ENCODE assay signal across 8 mouse cellular contexts in genomic region chr3:96081006-96081405, GRCm38 (mm10). TPM values are rescaled to one million over a fixed set of nuclear protein-coding genes. Genes with fewer than 3 reads are reported as not detected.
A peak's percentile ranks its signal among the peaks of the same experiment; 100 is the strongest.
DNase-seq lines count a peak whose midpoint lies in the region; ATAC-seq and TF ChIP-seq lines count a peak whose summit lies in the region.

No protein-coding gene starts in this region.

- WGBS in forebrain, embryonic 14.5 days: 70% methylated on average over 1 of the region's 1 CpGs
- WGBS in forebrain, embryonic 13.5 days: 67% methylated on average over 1 of the region's 1 CpGs

- H3K36me3 ChIP-seq in forebrain, embryonic 14.5 days (ENCODE audit: control insufficient read depth, insufficient read depth, low read length): no peaks in the 10 kb centered on the region
- no peaks in the 10 kb centered on the region for H3K36me3 ChIP-seq in forebrain, embryonic 13.5 days (ENCODE audit: poor library complexity, severe bottlenecking)
- H3K36me3 ChIP-seq in testis, adult 2 months (ENCODE audit: control insufficient read depth, insufficient read depth, low read length): no peaks in the 10 kb centered on the region
- no peaks in the 10 kb centered on the region for H3K36me3 ChIP-seq in splenic B cell, adult 2 months (ENCODE audit: control insufficient read depth, insufficient read depth, low read length, poor library complexity, severe bottlenecking)

- H3K9me3 ChIP-seq in forebrain, embryonic 14.5 days (replicated peaks; ENCODE audit: control insufficient read depth, low read length): no peaks in the 10 kb centered on the region
- H3K9me3 ChIP-seq in forebrain, embryonic 13.5 days (replicated peaks): no peaks in the 10 kb centered on the region

- peak; percentile 42 for DNase-seq in forebrain, embryonic 14.5 days (ENCODE audit: low spot score)
- no peak for DNase-seq in testis, postnatal 14 days (ENCODE audit: low spot score)
- DNase-seq in kidney, postnatal 14 days: peak; percentile 41
- DNase-seq in splenic B cell, adult 2 months (ENCODE audit: low read depth, low spot score): peak; percentile 73
- DNase-seq in cerebellum, adult 9-11 months: no peak
- DNase-seq in urinary bladder, postnatal 36 days (ENCODE audit: low spot score in 2 of 2): no peak

- H3K4me2 ChIP-seq in forebrain, embryonic 14.5 days (ENCODE audit: low read length): no peak overlapping the region
- H3K4me2 ChIP-seq in forebrain, embryonic 13.5 days: no peak overlapping the region

- ATAC-seq in forebrain, embryonic 14.5 days: no peak
- ATAC-seq in forebrain, embryonic 13.5 days: no peak

- no peaks in the 10 kb centered on the region for H3K27me3 ChIP-seq in forebrain, embryonic 14.5 days (replicated peaks; ENCODE audit: control insufficient read depth, insufficient read depth, low read length)
- no peaks in the 10 kb centered on the region for H3K27me3 ChIP-seq in forebrain, embryonic 13.5 days
- no peaks in the 10 kb centered on the region for H3K27me3 ChIP-seq in testis, adult 2 months (ENCODE audit: control insufficient read depth, insufficient read depth, low read length)
- H3K27me3 ChIP-seq in splenic B cell, adult 2 months (ENCODE audit: control insufficient read depth, insufficient read depth, low read length, poor library complexity, severe bottlenecking): no peaks in the 10 kb centered on the region

- no peak overlapping the region for H3K27ac ChIP-seq in forebrain, embryonic 14.5 days (ENCODE audit: low read depth, low read length)
- no peak overlapping the region for H3K27ac ChIP-seq in forebrain, embryonic 13.5 days
- no peak overlapping the region for H3K27ac ChIP-seq in testis, adult 2 months (ENCODE audit: control insufficient read depth, insufficient read depth, low read depth, low read length)

- TF ChIP-seq POLR2A in testis, adult 2 months (IDR thresholded peaks at IDR 0.05; ENCODE audit: control insufficient read depth, low read depth, low read length): no peak

- TF ChIP-seq CTCF in testis, adult 2 months (IDR thresholded peaks at IDR 0.05; ENCODE audit: control insufficient read depth, insufficient read depth, insufficient replicate concordance, low read depth, low read length): peak; percentile 4; the same call in 1 of the 2 replicates

- H3K4me3 ChIP-seq in forebrain, embryonic 14.5 days (ENCODE audit: low read depth, low read length): no peak overlapping the region
- H3K4me3 ChIP-seq in forebrain, embryonic 13.5 days: no peak overlapping the region
- H3K4me3 ChIP-seq in testis, adult 2 months (ENCODE audit: control insufficient read depth, low read depth, low read length): no peak overlapping the region

- no peak overlapping the region for H3K9ac ChIP-seq in forebrain, embryonic 14.5 days (ENCODE audit: low read length)
- H3K9ac ChIP-seq in forebrain, embryonic 13.5 days: no peak overlapping the region

- no peaks in the 10 kb centered on the region for H3K4me1 ChIP-seq in forebrain, embryonic 14.5 days (ENCODE audit: control insufficient read depth, insufficient read depth, low read length)
- H3K4me1 ChIP-seq in forebrain, embryonic 13.5 days: no peaks in the 10 kb centered on the region
- H3K4me1 ChIP-seq in testis, adult 2 months (ENCODE audit: control insufficient read depth, insufficient read depth, low read length): no peaks in the 10 kb centered on the region

RNA-seq across cellular contexts. Expression of gene Vps45, which starts 22.7 kb away (rescaled TPM):
- 48.3 and 54.8 TPM in 2 replicates for polyA plus RNA-seq in forebrain, embryonic 14.5 days (2014; fragmentation: Nextera tagmentation; extraction: Ambion mirVana)
- polyA plus RNA-seq in forebrain, embryonic 13.5 days (2015; fragmentation: Nextera tagmentation; extraction: Ambion mirVana): 51.9 and 62.2 TPM in 2 replicates
- polyA plus RNA-seq in testis, adult 2 months (2012; rRNA removed): 3.3 and 4.1 TPM in 2 replicates

RNA-seq across cellular contexts. Expression of gene Otud7b, which starts 23.3 kb away (rescaled TPM):
- 4.0 and 4.4 TPM in 2 replicates for polyA plus RNA-seq in forebrain, embryonic 14.5 days (2014; fragmentation: Nextera tagmentation; extraction: Ambion mirVana)
- polyA plus RNA-seq in forebrain, embryonic 13.5 days (2015; fragmentation: Nextera tagmentation; extraction: Ambion mirVana): 11.9 and 12.4 TPM in 2 replicates
- polyA plus RNA-seq in testis, adult 2 months (2012; rRNA removed): 46.0 and 46.1 TPM in 2 replicates

Comparison
In these comparisons a context has a peak if more than half of its experiments do, and no peak if none do; other contexts are left out.
1. DNase-seq: peak in forebrain, embryonic 14.5 days (single experiment), kidney, postnatal 14 days (single experiment) and splenic B cell, adult 2 months (single experiment); none in testis, postnatal 14 days (single experiment), cerebellum, adult 9-11 months (single experiment) and urinary bladder, postnatal 36 days (0 of 2).